Mouse (Mus musculus) right cerebral cortex, postnatal 14 days (tissue): ENCODE measurements around the gene Zfp827.

Experiments
- DNase-seq: peaks from one replicate; pipeline ENCODE4 v3.0.0; 2022

Gene Zfp827

DNA sequence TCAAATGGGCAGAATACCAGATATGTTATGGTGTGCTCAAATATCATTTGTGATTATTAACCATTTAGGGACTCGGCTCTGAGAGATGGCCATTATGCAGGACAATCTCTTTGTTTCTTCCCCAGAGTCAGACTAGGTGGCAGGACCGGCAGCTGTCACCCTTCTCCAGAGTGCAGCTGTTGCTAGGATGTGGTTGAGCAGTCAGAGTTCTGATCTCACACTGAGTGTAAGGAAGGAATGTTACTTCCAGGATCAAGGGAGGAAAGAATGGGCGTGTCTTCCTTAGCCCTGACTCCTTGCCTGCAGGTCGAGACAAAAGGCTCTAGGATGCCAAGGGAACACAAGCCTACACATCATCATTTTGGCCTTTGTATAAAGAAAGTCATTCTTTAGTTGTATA lies 199.0 kb downstream of the Zfp827 start:
- no peak for DNase-seq

DNA sequence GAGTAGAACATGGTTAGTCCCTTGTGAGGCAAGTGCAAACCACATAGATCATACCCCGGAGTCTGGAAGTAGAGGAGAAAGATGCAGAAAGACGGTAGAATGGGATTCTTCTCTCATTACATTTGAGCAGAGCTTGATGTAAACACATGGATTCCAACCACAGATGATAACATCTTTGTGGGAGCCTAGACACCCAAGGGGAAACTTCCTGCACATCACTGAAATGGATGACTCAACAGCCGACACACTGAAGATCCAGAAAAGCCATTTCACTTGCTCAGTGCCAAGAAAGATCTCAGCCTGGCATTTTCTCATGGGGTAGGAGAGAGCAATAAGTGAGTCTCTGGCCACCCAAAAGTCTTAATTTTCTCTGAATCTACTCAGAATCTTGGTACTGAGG lies 199.7 kb downstream of the Zfp827 start:
- no peak for DNase-seq

DNA sequence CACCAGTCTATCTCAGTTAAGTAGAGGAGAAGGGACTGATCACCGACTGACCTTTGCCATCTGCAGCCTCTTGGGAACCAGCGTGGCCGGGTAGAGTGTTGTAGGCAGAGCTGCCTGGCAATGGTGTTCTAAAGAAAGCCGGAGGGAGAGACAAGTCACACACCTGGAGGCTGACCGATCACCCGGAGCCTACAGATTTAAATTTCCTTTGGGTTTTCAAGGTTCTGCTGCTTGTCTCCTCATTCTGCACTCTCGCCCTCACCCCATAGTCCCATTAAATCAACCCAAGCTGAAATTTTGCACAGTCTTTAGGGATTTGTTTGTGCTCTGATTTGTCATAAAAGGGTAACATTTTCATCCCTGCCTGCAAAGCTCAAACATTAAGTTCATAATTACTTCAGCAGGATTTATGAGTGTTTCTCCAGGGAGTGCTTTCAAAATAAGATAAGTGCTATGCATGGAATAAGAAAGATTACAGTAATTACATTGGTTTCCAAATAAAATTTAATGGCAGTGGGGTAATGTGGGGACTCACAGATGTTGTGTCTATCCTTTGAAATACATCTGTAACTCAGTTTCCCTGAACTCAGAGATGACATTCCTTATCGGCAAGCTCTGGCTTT lies 201.1 kb downstream of the Zfp827 start:
- DNase-seq, result no peak

DNA sequence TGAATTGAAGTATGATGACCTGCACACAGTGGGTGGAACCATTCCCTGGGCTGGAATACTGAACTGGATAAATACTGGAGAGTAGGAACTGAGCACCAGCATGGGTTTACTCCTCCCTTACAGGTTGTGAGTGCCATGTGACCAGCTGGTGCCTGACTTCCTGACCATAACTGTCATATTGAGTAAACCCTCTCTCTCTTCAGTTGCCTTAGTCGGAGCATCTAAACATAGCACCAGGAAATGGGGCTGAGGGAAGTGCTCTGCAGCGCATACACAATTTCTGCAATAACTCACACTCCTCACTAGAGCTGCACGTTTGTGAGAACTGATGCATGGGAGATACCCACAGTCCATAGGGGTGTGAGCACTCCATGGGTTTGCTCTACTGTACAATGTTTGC lies 211.1 kb downstream of the Zfp827 start:
- DNase-seq, result no peak

DNA sequence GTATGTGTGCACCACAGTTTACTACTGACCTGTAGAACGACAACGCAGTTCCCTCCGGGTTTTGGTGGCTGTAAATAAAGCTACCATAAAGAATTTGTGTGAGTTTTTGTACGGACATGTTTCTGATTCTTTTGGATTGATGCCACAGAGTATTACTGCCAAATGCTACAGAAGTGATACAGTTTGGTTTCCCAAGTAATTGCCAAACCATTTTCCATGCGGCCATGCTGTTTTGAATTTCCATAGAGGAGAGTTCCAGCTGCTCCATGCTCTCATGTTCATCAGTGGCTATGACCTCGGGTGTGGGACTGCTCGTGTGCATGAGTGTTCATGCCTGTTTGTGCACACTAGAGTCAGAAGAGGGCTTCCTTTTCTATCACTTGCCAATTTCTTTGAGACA lies 211.8 kb downstream of the Zfp827 start:
- no peak for DNase-seq
